Mouse (Mus musculus) bone marrow, adult 2 months (tissue): ENCODE data around the gene Aldh2.

ENCODE experiments used
- CTCF ChIP-seq: fragments of 200-500 bp; IDR thresholded peaks from 2 replicates; pipeline ENCODE4 v1.5.1; 2011; ENCODE audit warnings: low read length, control low read depth; ENCODE audit not compliant: control insufficient read depth, insufficient read depth
- POLR2A ChIP-seq: fragments of 200-500 bp; IDR thresholded peaks from 2 replicates; pipeline ENCODE4 v1.6.1; 2011; ENCODE audit warnings: low read depth, mild to moderate bottlenecking, control low read depth, low read length, borderline replicate concordance; ENCODE audit not compliant: control insufficient read depth

DNA sequence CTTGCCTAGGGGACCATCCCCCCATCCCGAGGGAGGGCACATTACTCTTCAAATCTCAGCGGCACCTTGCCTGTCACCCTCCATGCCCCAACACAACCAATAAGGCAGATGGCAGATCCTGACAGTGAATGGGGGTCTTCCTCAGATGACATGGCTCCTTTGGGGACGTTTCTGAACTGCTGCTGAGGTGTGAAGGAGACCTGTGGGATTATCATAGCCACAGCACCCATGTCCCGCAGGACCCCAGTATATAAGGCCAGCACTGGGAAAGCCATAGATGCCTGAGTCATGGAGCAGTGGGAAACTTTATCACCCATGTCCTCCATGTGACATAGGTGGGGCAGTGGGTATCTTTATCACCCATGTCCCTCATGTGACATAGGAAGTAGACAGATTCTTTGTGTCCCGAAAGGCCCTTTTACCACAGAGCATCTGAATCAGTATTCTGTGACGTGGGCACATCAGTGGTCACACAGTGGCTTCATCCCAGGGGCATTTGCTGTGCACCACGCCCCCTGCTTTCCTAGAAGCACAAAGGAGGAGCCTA is 4.4 kb upstream of the Aldh2 start:
- no peak for TF ChIP-seq POLR2A
- TF ChIP-seq CTCF = no peak
